Mouse (Mus musculus) cerebellum, adult 2 months (tissue): ENCODE measurements around the gene Runx2. TPM values are rescaled to one million over a fixed set of nuclear protein-coding genes. Genes with fewer than 3 reads are reported as not detected.

Experiments
- DNase-seq, 2 experiments: peaks; one replicate each; pipeline ENCODE4 v3.0.0; 2021
- H3K27ac ChIP-seq: fragments of 200-500 bp; 2 replicates; pipeline ENCODE4 v1.5.1; 2012; ENCODE audit warnings: low read length, control low read depth, inconsistent platforms; ENCODE audit not compliant: insufficient read depth
- H3K27me3 ChIP-seq: fragments of 200-500 bp; 2 replicates; pipeline ENCODE4 v1.6.1; 2012; ENCODE audit warnings: inconsistent platforms, mild to moderate bottlenecking, low read length, moderate library complexity; ENCODE audit not compliant: control insufficient read depth, insufficient read depth
- H3K4me1 ChIP-seq: fragments of 200-500 bp; 2 replicates; pipeline ENCODE4 v1.6.1; 2011; ENCODE audit warnings: low read length; ENCODE audit not compliant: control insufficient read depth, insufficient read depth
- H3K4me3 ChIP-seq: fragments of 200-500 bp; replicated peaks from 2 replicates; pipeline ENCODE3; 2011; ENCODE audit warnings: mild to moderate bottlenecking, low read depth, low read length, control low read depth; ENCODE audit not compliant: insufficient read depth
- CTCF ChIP-seq: fragments of 200-500 bp; IDR thresholded peaks from 2 replicates; pipeline ENCODE4 v1.5.1; 2011; ENCODE audit warnings: low read depth, mild to moderate bottlenecking, control low read depth, low read length, moderate library complexity, borderline replicate concordance; ENCODE audit not compliant: insufficient read depth
- POLR2A ChIP-seq: fragments of 200-500 bp; IDR thresholded peaks from 2 replicates; pipeline ENCODE4 v1.6.1; 2011; ENCODE audit warnings: low read length, control low read depth, borderline replicate concordance; ENCODE audit not compliant: insufficient read depth
- WGBS: fragments of 180-500 bp; shearing (Covaris S2); methylation state at CpG from one replicate; pipeline ENCODE4 v1.1.7; 2018; 5-methylcytosine and 5-hydroxymethylcytosine counted together
- polyA plus RNA-seq: library from polyadenylated mRNA; depleted of rRNA; stranded (reverse); fragments of >200 nt; gene quantifications from 2 replicates; pipeline ENCODE4 v1.2.3, GENCODE M21; 2012; rRNA removed

Runx2 gene
- polyA plus RNA-seq, 1 experiment: 0.95 TPM

GRCm38 (mm10) chr17:44449915-44450471 lies 364.6 kb downstream of the Runx2 start:
- no peak for TF ChIP-seq CTCF
- TF ChIP-seq POLR2A: no peak
- Histone ChIP-seq H3K27ac (no peak overlapping the region), H3K4me3 (no peak overlapping the region), H3K27me3 (no peaks in the 10 kb centered on the region), H3K4me1 (no peaks in the 10 kb centered on the region)
- WGBS: 85% methylated on average over 9 of the region's 9 CpGs
- no peak for DNase-seq

Other genes with a start within 250 kb of the Runx2 start
- gene Supt3, start 37.6 kb downstream of the Runx2 start, polyA plus RNA-seq: 7.8 and 8.2 TPM in 2 replicates